Mouse (Mus musculus): Measurements from ENCODE around the gene Gnb2. TPM values are rescaled to one million over a fixed set of nuclear protein-coding genes. Genes with fewer than 3 reads are reported as not detected.

Gnb2 gene
- total RNA-seq, 4 experiments from 2014 or later = 569 to 665 (median 622) TPM

- no peak for DNase-seq
Observed at GRCm38 (mm10) chr5:137539291-137539801, 6.0 kb upstream of the Gnb2 start.

GRCm38 (mm10) chr5:137537461-137537860 lies 4.2 kb upstream of the Gnb2 start:
- DNase-seq = no peak

- DNase-seq = no peak
Observed at GRCm38 (mm10) chr5:137535318-137535717, 2.0 kb upstream of the Gnb2 start.

GRCm38 (mm10) chr5:137534762-137535161 lies 1.5 kb upstream of the Gnb2 start:
- DNase-seq = no peak

- DNase-seq = no peak
Observed at GRCm38 (mm10) chr5:137532808-137533116, 548 bp downstream of the Gnb2 start.

DNA sequence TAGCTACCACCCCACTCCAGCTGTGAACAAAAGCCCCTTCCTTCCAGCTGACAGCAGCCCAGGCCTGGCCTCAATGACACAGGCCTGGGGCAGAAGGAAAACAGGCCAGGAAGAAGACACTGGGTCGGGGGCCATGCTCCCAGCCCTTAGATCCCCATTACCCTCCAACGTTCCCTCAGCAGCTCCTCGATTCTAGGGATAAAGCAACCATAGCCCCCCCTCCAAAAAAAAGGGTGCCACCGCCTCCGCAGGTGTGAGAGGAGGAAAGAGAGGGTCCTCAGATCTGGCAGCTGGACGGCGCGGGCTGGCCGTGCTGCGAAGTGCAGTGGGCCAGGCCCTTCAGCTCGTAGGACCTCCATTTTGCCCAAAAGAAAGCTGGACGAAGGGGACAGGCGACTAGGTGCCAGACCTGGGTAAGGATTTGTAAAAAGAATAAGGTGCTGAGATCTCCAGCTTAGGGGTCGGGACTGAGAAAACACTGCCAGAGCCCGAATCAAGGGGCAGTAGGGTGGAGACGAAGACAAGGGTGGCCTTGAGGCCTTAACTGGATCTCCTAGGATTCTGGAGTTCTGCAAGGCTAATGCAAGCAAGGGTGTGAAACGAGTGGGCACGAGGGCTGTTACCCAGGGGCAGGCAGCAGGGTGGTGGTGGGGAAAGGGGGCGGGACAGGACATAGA lies 1.0 kb downstream of the Gnb2 start:
- DNase-seq = no peak

DNA sequence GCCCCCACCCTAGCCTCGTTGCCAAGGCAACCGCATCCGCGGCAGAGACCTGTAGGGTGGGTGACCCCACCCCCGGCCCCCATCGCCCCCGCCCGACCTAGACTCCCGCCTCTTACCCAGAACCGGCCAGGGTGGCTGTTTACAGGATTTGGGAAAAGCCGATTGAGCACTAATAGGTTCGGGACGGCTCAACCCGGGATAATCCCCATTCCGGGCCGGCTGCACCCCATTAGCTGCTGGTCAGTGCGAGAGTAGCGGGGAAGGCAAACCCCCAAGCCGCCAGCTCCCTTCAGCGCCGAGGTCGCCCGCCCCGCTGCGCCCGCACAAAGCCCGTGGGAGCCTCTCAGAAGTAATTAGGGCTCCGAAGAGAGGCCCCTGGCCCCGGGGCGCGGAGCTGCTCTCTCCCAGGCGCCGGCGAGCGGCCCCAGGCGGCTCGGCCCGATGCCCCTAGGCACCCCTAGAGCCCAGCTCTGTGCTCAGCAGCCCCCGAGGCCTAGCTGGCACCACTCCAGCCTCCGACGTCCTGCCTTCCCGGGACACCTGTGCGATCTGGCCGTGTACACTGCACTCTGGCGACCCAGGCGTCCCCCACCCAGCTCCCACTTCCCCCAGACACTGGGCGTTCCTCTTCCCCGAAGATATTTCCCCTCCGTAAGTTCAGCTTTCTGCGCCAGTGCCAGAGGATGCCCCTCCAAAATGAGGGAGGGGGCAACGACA lies 1.7 kb downstream of the Gnb2 start:
- DNase-seq = peak; percentile 63

DNA sequence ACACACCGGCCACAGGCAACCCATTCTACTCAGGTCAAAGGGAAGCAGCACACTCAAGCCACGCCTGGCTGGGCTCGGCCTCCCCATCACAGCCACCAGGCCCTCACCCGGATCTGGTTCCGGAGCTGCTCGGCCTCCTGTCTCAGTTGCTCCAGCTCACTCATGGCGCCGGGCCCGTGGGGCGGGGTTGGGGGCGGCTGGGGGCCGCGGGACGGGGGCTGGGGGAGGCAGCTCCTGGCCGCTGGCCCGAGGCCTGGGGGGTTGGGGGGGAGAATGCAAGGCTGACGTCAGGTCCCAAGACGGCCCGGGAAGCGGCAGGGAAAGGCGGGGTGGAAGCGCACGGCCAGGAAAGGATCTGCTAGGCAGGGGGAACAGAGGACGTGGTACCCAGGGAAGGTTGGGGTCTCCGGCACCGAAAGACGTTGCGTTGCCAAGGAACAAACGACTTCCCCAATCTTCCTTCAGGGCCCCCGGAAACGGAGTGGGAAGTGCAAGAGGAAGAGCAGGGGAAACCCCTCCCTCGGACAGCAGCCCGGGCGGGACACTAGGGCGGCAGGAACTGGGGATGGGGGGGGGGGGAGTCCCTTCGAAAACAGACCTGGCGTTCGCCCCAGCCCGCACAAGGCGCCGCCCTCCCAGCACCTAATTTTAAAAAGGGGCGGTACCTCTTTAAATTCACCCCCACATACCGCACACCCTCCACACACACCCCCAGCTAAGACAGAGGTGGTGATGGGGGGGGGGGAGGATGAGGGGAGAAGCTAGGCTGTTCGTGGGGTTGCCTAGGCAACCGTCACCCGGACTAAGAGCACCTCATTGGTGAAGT lies 2.5 kb downstream of the Gnb2 start:
- no peak for DNase-seq

GRCm38 (mm10) chr5:137530075-137530474 lies 3.2 kb downstream of the Gnb2 start:
- DNase-seq = no peak

GRCm38 (mm10) chr5:137529221-137529995 lies 3.9 kb downstream of the Gnb2 start:
- DNase-seq = no peak

- no peak for DNase-seq
Observed at GRCm38 (mm10) chr5:137528247-137528968, 4.9 kb downstream of the Gnb2 start.

GRCm38 (mm10) chr5:137527413-137527812 lies 5.9 kb downstream of the Gnb2 start:
- DNase-seq = no peak

DNA sequence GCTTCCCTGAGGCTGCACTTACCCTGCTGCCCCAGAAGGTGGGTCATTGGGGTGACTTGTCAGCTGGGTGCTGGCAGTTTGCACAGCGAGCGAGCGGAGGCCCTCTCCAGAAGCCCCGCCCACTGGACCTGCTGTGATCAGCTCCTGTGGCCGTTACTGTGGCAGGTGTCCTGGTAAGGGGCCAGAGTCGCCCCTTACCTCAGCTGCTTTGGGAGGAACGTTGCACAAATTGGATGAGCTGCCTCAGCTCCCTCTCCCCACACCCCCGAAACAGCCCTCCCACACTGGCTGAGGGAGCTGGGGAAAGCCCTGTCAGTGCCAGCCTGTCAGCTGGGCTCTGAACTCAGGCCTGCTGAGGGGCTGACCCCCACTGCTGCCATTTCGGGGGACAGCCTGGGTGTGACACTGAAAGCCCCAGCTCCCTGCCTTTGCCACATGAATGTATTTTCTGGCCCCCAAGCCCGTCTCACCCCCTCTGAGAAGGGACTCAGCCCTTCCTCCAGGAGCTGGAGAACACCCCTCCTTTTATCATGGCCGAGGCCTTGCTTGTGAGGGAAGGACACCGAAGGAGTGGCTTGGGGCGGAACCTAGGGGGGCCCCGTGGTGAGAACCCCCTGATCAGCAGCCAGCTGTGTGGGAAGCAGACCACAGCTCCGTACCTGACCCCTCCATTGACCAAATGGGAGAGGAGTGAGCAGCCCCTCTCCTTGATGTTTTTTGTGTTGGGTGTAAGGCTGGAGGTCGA lies 6.9 kb downstream of the Gnb2 start:
- no peak for DNase-seq

DNA sequence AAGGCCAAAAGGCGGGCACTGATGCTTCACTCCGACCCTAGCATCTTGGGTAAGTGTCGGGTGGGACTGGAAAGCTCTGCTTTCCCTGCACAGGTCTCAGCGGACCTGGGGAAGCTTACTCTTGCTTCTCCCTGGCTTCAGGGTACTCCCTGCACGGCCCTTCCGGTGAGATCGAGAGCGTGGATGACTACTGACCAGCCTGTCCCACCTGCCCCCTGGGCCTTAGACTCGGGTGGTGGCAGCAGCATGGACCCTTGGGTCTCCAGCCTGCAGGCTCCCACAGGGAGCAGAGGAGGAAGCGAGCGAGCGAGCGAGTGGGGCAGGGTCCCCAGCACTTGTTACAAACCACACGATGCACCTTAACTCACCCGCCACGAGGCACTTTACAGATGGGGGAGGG lies 7.8 kb downstream of the Gnb2 start:
- no peak for DNase-seq

- no peak for DNase-seq
Observed at GRCm38 (mm10) chr5:137524671-137525070, 8.6 kb downstream of the Gnb2 start.

- DNase-seq = no peak
Observed at GRCm38 (mm10) chr5:137524251-137524515, 9.1 kb downstream of the Gnb2 start.

DNA sequence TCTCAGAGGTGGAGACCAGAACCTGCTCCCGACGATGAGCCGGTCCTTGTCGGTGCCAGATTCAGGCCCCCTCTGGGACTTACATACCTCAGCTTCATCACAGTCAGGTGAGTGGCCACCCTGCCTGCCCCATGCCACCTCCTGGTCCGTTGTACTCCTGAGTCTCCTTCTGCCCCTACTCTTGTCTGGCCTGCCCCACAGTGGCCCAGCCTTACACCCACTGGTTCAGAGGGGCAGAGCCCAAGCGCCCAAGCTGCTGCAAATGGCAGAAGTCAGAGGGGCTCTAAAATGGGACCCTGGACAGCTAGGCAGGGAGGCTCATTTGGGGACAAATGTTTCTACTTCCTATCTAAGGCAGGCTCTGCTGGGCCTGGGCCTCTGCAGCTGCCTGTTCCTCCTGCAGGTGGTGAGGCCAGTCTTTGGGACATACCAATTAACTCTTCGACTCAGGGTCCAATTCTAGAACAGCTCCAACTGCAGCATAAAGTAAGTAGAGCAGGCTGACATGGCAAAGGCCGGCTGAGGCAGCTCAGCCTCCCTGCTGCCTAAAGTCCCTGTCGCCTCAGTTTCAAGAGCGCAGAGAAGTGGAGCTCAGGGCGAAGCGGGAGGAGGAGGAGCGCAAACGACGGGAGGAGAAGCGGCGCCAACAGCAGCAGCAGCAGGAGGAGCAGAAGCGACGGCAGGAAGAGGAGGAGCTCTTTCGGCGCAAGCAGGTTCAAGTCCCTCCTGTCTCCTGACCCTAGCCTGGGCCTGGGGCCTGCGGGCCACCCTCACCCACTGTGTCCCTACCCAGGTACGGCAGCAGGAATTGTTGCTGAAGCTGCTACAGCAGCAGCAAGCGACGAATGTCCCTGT lies 9.7 kb downstream of the Gnb2 start:
- DNase-seq = no peak

DNA sequence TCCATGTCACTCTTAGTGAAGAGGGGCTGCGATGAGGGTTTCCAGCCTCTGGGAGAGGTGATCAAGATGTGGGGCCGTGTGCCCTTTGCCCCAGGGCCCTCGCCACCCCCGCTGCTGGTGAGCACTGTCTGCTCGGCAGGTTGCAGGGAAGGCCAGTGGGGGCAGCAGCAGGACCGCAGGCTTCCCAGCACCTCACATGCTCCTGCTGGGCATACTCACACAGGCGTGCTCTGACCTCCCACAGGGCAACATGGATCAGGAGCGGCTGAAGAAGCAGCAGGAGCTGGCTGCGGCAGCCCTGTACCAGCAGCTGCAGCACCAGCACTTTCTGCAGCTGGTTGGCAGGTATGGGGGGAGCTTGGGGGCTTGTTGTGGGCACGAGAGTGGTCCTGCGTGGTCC lies 10.6 kb downstream of the Gnb2 start:
- no peak for DNase-seq

DNA sequence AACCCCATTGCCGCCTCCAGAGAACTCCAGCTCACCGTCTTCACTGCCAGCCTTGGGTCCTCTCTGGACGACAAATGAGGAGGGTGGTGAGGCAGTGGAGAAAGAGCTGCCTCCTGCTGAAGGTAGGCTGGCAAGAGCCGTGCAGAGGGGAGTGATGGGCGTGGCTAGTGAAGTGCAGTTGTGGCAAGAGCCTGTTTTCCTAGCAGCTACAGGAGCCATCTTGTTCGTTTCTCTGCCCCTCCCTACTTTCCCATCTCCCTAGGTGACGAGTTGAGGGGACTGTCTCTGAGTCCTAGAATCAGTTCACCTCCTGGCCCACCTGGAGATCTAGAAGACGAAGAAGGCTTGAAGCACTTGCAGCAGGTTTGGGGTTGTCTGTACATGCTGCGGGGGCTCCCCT lies 11.4 kb downstream of the Gnb2 start:
- DNase-seq = no peak
